Mouse (Mus musculus) heart, adult 11 months (tissue): ENCODE measurements at regions not wholly inside any gene's neighbourhood (a gene's known extent, or its start where the extent isn't known, plus 50 kb on each side); places are given as distances from the start of the nearest gene placed in this dataset.

Source experiments
- DNase-seq: peaks from one replicate; pipeline ENCODE4 v3.0.0; 2022

DNA sequence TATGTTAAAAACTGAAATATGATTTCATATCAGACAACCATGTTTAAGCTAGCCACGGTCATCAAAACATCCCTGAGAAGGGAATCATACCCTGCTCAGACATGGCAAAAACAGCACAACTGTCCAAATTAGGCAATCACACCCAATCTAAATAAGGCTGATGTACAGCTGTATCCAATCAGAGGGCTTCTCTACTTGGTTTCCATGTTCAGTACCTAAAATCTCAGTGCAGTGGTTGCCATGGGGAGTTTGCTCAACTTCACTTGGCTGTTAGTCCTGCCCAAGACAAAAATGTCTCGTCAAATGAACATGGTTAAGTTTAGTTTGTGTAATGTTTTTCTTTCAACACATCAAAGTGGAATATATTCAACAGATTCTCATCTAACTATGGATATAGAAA lies 987.0 kb downstream of the Cdh9 start:
- DNase-seq = no peak

DNA sequence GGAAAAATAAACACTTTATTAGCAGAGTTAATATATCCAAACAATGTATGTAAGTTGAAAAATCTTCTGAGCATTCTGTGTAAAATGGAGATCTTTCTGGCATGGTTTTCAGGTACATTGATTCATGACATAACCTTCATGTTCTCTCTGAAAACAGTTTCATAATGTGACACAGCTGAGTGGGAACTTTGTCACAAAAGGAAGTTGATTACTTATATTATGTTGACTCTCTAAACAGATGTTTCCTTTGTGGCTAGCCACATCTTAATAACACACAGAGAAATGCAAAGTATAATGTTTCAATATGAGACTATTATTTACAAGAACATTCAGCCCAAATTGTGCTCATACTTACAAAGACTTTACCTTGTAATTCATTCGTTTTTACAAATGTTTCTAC lies 1002.1 kb downstream of the Cdh9 start:
- no peak for DNase-seq

DNA sequence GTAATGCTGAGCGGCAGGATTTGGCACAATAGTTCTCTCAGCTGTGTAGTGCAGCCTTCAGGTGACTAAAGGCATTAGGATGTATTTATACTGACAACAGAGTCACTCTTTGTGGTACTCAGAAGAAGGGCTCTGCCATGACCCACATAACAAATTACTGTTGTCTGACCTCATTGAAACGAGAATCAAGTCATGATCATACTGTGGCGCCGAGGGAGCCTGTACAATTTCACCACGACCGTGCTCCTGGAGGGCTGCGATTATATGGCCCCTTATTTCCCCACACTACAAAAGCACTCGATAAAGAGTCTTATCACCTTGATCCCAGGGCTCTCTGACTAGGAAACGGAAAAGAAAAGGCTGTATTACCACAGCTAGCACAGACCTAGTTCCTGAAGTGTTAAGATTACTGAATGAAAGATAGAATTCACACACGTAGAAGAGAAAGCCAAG lies 1041.7 kb downstream of the Cdh9 start:
- no peak for DNase-seq

- DNase-seq = no peak
Measured at GRCm38 (mm10) chr15:17779788-17780187, 1039.0 kb upstream of the Cdh10 start.

GRCm38 (mm10) chr15:17783368-17783767 lies 1035.4 kb upstream of the Cdh10 start:
- DNase-seq = no peak

DNA sequence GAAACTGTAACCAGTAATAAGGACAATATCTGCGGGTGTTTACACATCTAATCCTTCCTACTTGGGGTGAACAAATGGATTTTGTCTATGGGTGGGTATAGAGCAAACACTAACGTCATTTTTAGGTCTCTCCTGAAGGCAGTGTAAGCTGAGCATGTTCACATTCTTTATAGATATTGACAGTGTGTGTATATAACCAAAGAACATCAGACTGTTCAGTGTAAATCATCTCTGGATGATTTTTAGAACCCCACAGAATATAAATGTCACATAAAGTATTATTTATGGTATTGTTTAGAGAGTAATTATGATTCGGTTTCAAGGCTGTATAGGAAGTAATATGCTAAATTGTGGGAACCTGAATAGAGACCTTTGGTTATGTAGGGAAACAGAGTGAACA lies 1021.2 kb upstream of the Cdh10 start:
- no peak for DNase-seq

DNA sequence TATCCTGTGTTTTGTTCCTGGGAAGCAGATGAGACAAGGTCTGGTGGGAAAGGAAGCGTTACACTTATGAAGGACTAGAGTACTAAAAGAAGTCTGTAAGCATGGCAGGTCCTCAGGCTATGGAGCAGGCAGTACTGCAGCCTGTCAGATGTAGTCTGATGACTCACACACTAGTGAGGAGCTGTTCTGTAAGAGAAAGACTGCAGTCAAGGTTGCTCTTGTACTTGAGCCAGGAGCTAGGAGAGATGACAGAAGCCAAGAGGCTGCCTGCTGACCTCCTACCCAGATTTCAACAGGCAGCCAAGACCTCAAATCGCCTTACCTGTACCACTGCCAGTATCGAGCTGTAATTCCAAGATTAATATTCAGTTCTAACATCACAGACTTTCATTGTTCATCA lies 1017.3 kb upstream of the Cdh10 start:
- no peak for DNase-seq

- no peak for DNase-seq
Measured at GRCm38 (mm10) chr15:17803107-17803506, 1015.6 kb upstream of the Cdh10 start.

DNA sequence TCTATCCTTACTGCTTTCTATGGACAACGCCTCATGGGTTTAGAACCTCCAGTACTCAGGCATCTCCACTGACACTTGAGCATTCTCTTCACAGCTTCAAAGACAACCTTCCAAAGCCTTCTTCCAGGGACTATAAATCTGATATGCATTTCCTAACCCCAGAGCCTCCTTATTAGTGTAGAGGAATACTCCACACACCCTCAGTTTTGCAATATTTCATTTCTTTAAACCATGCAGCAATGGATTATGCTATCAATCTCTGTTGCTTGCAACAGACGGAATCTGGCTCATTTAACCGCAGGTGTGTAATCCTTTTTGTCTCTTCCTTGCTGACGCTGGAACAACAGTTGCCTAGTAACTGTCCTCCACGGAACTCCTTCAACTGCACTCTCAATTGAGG lies 988.4 kb upstream of the Cdh10 start:
- no peak for DNase-seq

DNA sequence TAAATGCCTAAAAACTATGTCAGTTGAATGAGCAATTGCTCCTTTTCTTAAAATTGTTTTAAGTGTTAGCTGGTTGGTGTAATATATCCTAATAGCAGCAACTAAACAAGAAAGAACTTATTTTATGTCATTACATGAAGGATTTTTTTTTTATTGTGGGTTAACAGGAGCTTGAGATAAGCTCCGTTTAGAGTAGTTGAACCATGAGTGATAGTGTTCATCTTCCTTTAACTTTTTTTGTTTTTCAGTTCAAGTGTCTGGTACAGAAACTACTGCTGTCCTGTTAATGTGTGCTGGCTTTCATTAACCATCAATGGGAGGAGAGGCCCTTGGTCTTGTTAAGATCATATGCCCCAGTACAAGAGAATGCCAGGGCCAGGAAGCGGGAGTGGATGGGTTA lies 986.8 kb upstream of the Cdh10 start:
- DNase-seq = no peak

GRCm38 (mm10) chr15:17880168-17880567 lies 938.6 kb upstream of the Cdh10 start:
- DNase-seq = no peak

DNA sequence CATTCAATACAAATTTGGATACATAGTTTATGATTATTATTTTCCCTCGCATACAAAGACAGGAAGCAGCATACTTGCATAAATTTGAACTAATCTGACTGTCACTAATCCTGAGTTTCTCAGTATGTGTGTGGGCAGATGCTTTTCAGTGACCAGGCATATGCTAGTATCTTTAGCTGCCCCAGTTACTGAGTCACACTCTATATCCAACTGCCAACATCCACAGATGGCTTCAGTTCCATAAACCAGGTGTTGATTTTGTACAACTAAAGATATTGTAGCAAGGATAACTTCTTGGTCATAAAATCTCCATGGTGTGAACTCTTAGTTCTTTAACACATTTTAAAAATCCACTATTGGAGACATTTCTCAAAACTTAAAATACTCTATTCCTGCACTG lies 929.4 kb upstream of the Cdh10 start:
- no peak for DNase-seq

GRCm38 (mm10) chr15:17900026-17900425 lies 918.7 kb upstream of the Cdh10 start:
- DNase-seq = no peak

GRCm38 (mm10) chr15:17912241-17912640 lies 906.5 kb upstream of the Cdh10 start:
- peak; percentile 74 for DNase-seq

- DNase-seq = no peak
Measured at GRCm38 (mm10) chr15:17932573-17932972, 886.2 kb upstream of the Cdh10 start.

DNA sequence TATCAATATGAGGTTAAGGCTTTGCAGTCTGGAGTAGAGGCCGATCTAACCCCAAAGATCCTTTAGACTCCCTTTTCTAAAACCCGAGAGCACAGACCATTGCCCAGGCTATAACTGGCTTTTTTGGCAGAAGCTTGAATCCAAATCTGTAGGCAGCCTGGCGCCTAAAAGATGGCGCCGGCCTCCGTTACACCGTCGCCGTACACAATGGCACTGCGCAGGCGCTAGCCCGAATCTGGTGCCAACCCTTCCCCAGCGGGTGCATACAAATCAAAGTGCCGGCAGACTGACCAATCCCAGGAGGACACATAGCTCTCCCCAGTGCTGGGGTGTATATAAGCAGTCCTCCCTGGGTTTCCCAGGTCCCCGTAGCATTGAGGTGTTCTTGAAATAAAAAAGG lies 884.9 kb upstream of the Cdh10 start:
- DNase-seq = no peak

GRCm38 (mm10) chr15:17935473-17935872 lies 883.3 kb upstream of the Cdh10 start:
- DNase-seq = no peak

GRCm38 (mm10) chr15:17962778-17963177 lies 856.0 kb upstream of the Cdh10 start:
- no peak for DNase-seq

GRCm38 (mm10) chr15:17963240-17964209 lies 855.2 kb upstream of the Cdh10 start:
- no peak for DNase-seq

GRCm38 (mm10) chr15:17987763-17988162 lies 831.0 kb upstream of the Cdh10 start:
- no peak for DNase-seq

GRCm38 (mm10) chr15:18032626-18033025 lies 786.1 kb upstream of the Cdh10 start:
- no peak for DNase-seq

GRCm38 (mm10) chr15:18052219-18053030 lies 766.3 kb upstream of the Cdh10 start:
- DNase-seq = no peak

- no peak for DNase-seq
Measured at GRCm38 (mm10) chr15:18065515-18065914, 753.2 kb upstream of the Cdh10 start.

GRCm38 (mm10) chr15:18079644-18080043 lies 739.1 kb upstream of the Cdh10 start:
- no peak for DNase-seq
